Mouse (Mus musculus) stomach, embryonic 14.5 days (tissue): ENCODE measurements around the gene Katna1. TPM values are rescaled to one million over a fixed set of nuclear protein-coding genes. Genes with fewer than 3 reads are reported as not detected.

Experiments used
- polyA plus RNA-seq: library from polyadenylated mRNA; unstranded; fragments of >200 nt; fragmentation: Nextera tagmentation; extraction: Ambion mirVana; gene quantifications from 2 replicates; pipeline ENCODE4 v1.2.1, GENCODE M21; 2014

Katna1 gene
- polyA plus RNA-seq, 1 experiment from 2014 or later: 59.0 TPM

Other genes with a start within 250 kb of the Katna1 start
- gene Lrp11, start 136.2 kb upstream of the Katna1 start, polyA plus RNA-seq: 5.2 and 5.9 TPM in 2 replicates
- 46.7 and 53.3 TPM in 2 replicates for gene Nup43, start 58.5 kb upstream of the Katna1 start, polyA plus RNA-seq
- 103 and 114 TPM in 2 replicates for gene Pcmt1, start 44.9 kb upstream of the Katna1 start, polyA plus RNA-seq
- 16.8 and 19.5 TPM in 2 replicates for gene Lats1, start 44.8 kb upstream of the Katna1 start, polyA plus RNA-seq
- 81.0 and 85.4 TPM in 2 replicates for gene Ginm1, start 66.8 kb downstream of the Katna1 start, polyA plus RNA-seq
- 43.5 and 44.0 TPM in 2 replicates for gene Ppil4, start 66.9 kb downstream of the Katna1 start, polyA plus RNA-seq
- 0.17 TPM in 1 of 2 replicates, not detected in the other for gene Zc3h12d, start 106.5 kb downstream of the Katna1 start, polyA plus RNA-seq
- gene Tab2, start 230.2 kb downstream of the Katna1 start, polyA plus RNA-seq: 34.4 and 34.6 TPM in 2 replicates